ENCODE assay signal across 9 mouse cellular contexts in the genomic region with DNA sequence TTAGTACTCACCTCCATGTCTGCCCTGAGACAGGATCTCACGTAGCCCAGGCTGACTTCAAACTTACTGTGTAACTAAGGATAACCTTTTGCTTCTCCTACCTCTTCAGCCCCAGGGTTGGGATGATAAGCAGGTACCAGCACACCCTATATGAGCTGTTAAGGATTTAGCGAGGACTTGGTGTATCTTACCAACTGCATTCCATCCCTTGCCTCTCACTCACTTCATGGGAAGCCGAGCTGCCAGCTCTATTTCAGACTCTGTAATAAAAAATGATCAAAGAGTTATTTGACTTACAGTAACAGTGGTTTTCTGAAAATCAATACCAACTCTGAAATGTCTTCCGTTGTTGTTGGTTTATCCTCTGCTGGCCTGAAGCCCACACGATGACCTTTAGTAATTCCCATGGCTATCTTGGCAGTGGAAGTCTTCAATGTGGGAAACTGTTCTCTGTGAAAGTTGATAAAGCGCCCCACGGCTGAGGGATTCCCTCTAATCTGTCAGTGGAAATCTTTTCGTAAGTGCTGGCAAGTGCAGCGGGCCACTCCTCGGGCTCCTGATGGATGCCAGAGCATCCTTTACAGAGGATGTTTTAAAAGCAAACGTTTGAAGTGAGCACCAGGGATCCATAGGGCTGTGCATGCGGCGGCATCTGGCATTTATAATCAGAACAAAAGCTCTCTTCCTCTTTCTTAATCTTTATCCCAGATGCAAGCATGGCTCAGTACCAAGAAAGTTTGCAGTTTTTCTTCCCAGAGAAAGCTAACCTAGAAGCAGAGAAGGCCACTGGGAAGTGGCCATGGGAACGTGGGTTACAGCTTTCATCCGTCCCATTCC. TPM values are rescaled to one million over a fixed set of nuclear protein-coding genes. Genes with fewer than 3 reads are reported as not detected.
DNase-seq lines count a peak whose midpoint lies in the region; ATAC-seq lines count a peak whose summit lies in the region.
"Had no signal": no experiment of that assay in that cellular context is flagged by ENCODE, and none has a peak within 500 bp of the region (broad histone marks: within the 10 kb centered on the region; RNA-seq: fewer than 3 reads in every experiment).

No protein-coding gene starts in this region.

- peak; percentile 24 for DNase-seq in liver
- DNase-seq in heart, adult 11 months, result peak; percentile 94
- peak; percentile 39 for DNase-seq in heart, postnatal 4 days
- no peak for DNase-seq in left cerebral cortex, postnatal 25 days (ENCODE audit: low spot score in 2 of 2)
- no peak for DNase-seq in urinary bladder, postnatal 36 days (ENCODE audit: low spot score in 2 of 2)
- DNase-seq in testis, postnatal 14 days (ENCODE audit: low spot score), result no peak

- H3K36me3 ChIP-seq in liver, embryonic 12.5 days, result no peaks in the 10 kb centered on the region
- no peaks in the 10 kb centered on the region for H3K36me3 ChIP-seq in midbrain, embryonic 15.5 days (replicated peaks)

- H3K4me2 ChIP-seq in liver, embryonic 12.5 days, result no peak overlapping the region
- H3K4me2 ChIP-seq in midbrain, embryonic 15.5 days, result no peak overlapping the region

- 56% methylated on average over 15 of the region's 15 CpGs for WGBS in liver, embryonic 12.5 days (ENCODE audit: insufficient replicate concordance)
- WGBS in midbrain, embryonic 15.5 days, result 52% methylated on average over 15 of the region's 15 CpGs

- H3K4me1 ChIP-seq in liver, embryonic 12.5 days, result no peaks in the 10 kb centered on the region
- peaks cover 10% of the 10 kb centered on the region for H3K4me1 ChIP-seq in midbrain, embryonic 15.5 days

- no peak overlapping the region for H3K27ac ChIP-seq in liver, embryonic 12.5 days
- H3K27ac ChIP-seq in midbrain, embryonic 15.5 days, result no peak overlapping the region
- H3K27ac ChIP-seq: layer of hippocampus, adult 2 months had no signal

- no peaks in the 10 kb centered on the region for H3K27me3 ChIP-seq in liver, embryonic 12.5 days (replicated peaks)
- H3K27me3 ChIP-seq in midbrain, embryonic 15.5 days (replicated peaks), result no peaks in the 10 kb centered on the region

- no peaks in the 10 kb centered on the region for H3K9me3 ChIP-seq in liver, embryonic 12.5 days (replicated peaks)
- H3K9me3 ChIP-seq in midbrain, embryonic 15.5 days, result no peaks in the 10 kb centered on the region

- no peak for ATAC-seq in liver, embryonic 12.5 days
- ATAC-seq in midbrain, embryonic 15.5 days (replicated peaks), result peak; percentile 60

- no peak overlapping the region for H3K9ac ChIP-seq in liver, embryonic 12.5 days
- no peak overlapping the region for H3K9ac ChIP-seq in midbrain, embryonic 15.5 days

- intact Hi-C loops in left cerebral cortex, postnatal 25 days (cut with DNase I), result no loop called here

- H3K4me3 ChIP-seq in liver, embryonic 12.5 days, result no peak overlapping the region
- H3K4me3 ChIP-seq in midbrain, embryonic 15.5 days, result no peak overlapping the region
- H3K4me3 ChIP-seq: layer of hippocampus, adult 2 months had no signal

RNA-seq across cellular contexts. Expression of a gene that starts 57.7 kb away (rescaled TPM):
- polyA plus RNA-seq in liver, embryonic 12.5 days (2016; fragmentation: Nextera tagmentation; extraction: Ambion mirVana), result 13.1 and 14.6 TPM in 2 replicates
- total RNA-seq in heart, postnatal 4 days (2021), result 10 to 100 TPM; 52.2 to 58.7 TPM
- 8.6 and 9.3 TPM in 2 replicates for polyA plus RNA-seq in midbrain, embryonic 15.5 days (2015; fragmentation: Nextera tagmentation; extraction: Ambion mirVana)
- total RNA-seq in left cerebral cortex, postnatal 25 days (2021), result 10 to 100 TPM; 13.6 to 14.1 TPM

Comparison
In these comparisons a context has a peak if more than half of its experiments do, and no peak if none do; other contexts are left out.
1. DNase-seq: peak in liver (single experiment), heart, adult 11 months (single experiment) and heart, postnatal 4 days (single experiment); none in left cerebral cortex, postnatal 25 days (0 of 2), urinary bladder, postnatal 36 days (0 of 2) and testis, postnatal 14 days (single experiment).